Mouse (Mus musculus) mouse embryonic stem cell (cell line): ENCODE data around the gene Enox1.

Experiments used
- in situ Hi-C, 2 experiments: fragments of 300-500 bp; cut with MboI; formaldehyde crosslinking; loops; 1 replicate in 1 of 2; 3 replicates in 1 of 2; pipeline ENCODE4 v1.14.3; 2019 to 2020; ENCODE audit warnings: low sequenced_read_pairs in 2 of 2, low pct_unique_long_range_greater_than_20kb in 1 of 2, mixed read lengths in 1 of 2; ENCODE audit not compliant: unreplicated experiment in 1 of 2

The Enox1 gene

GRCm38 (mm10) chr14:77615201-77615600 lies 458.6 kb downstream of the Enox1 start:
- in situ Hi-C loops = no loop called here

- in situ Hi-C loops = no loop called here
These were observed 460.7 kb downstream of the Enox1 start for GRCm38 (mm10) chr14:77617250-77617649.

- in situ Hi-C loops = no loop called here
These were observed 461.7 kb downstream of the Enox1 start for GRCm38 (mm10) chr14:77618131-77618805.

- in situ Hi-C loops = no loop called here
These were observed 465.1 kb downstream of the Enox1 start for GRCm38 (mm10) chr14:77621473-77622264.

GRCm38 (mm10) chr14:77626557-77627507 lies 470.3 kb downstream of the Enox1 start:
- in situ Hi-C loops = no loop called here

- in situ Hi-C loops = no loop called here
These were observed 476.1 kb downstream of the Enox1 start for GRCm38 (mm10) chr14:77632466-77633171.

GRCm38 (mm10) chr14:77633172-77633542 lies 476.6 kb downstream of the Enox1 start:
- in situ Hi-C loops = no loop called here

GRCm38 (mm10) chr14:77636931-77637330 lies 480.4 kb downstream of the Enox1 start:
- in situ Hi-C loops = no loop called here

GRCm38 (mm10) chr14:77638148-77638547 lies 481.6 kb downstream of the Enox1 start:
- in situ Hi-C loops = no loop called here

GRCm38 (mm10) chr14:77638616-77639015 lies 482.1 kb downstream of the Enox1 start:
- in situ Hi-C loops = no loop called here

- in situ Hi-C loops = no loop called here
These were observed 483.0 kb downstream of the Enox1 start for GRCm38 (mm10) chr14:77639586-77639985.

- in situ Hi-C loops = no loop called here
These were observed 485.8 kb downstream of the Enox1 start for GRCm38 (mm10) chr14:77642314-77642713.

GRCm38 (mm10) chr14:77646196-77646595 lies 489.6 kb downstream of the Enox1 start:
- in situ Hi-C loops = no loop called here

- in situ Hi-C loops = no loop called here
These were observed 490.5 kb downstream of the Enox1 start for GRCm38 (mm10) chr14:77647017-77647416.

GRCm38 (mm10) chr14:77648305-77648704 lies 491.7 kb downstream of the Enox1 start:
- in situ Hi-C loops = no loop called here

GRCm38 (mm10) chr14:77658739-77659138 lies 502.2 kb downstream of the Enox1 start:
- in situ Hi-C loops = no loop called here

- in situ Hi-C loops = no loop called here
These were observed 505.7 kb downstream of the Enox1 start for GRCm38 (mm10) chr14:77662273-77662672.

- in situ Hi-C loops = no loop called here
These were observed 506.4 kb downstream of the Enox1 start for GRCm38 (mm10) chr14:77662994-77663393.
